Mouse (Mus musculus): ENCODE measurements around the gene Dhx35.

The Dhx35 gene

GRCm38 (mm10) chr2:158893171-158893853, 98.7 kb downstream of the Dhx35 start:
- no peak for DNase-seq (ENCODE audit: low spot score in 2 of 2)

DNA sequence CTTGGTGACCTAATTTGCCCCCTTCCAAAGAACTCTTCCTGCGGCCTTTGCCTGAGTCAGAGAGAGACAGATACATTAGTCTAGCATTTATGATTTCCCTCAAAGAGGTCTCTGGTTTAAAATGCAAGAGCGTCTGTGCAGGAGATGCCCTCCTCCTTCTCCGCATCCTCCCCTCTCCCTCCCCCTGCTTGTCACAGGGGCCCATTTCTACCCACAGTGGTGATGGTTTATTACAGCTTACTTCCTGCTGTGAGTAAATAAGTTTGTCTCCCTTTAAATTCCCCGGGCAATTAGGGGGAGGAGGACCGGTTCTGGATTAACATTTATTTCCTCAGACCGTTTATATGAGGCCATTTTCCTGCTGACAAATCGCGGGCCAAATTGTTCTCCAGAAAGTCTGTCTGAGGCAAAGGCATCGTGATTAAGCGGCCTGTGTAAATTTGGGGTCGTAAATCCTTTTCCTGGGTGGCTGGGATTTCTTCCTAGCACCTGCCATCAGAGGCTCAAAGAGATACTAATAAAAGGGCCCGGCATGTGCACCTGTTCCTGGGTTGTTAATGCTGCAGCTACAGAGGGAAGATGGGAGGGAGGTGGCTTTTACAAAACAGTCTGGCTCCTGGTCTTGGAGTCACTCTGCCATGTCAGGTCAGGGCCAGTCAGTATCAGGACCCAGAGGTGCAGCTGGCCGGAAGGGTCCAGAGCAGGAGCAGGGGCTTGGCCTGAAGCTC, 104.0 kb downstream of the Dhx35 start:
- no peak for DNase-seq (ENCODE audit: low spot score in 2 of 2)
